Mouse (Mus musculus) layer of hippocampus, postnatal 36 days (tissue): ENCODE data around the gene Stat3. TPM values are rescaled to one million over a fixed set of nuclear protein-coding genes. Genes with fewer than 3 reads are reported as not detected.

ENCODE experiments used
- DNase-seq, 2 experiments: peaks; one replicate each; pipeline ENCODE4 v3.0.0; 2022
- total RNA-seq, 2 experiments: library from RNA; stranded (reverse); gene quantifications; 2 replicates each; pipeline ENCODE4 v1.2.3; 2021

Stat3 gene
- total RNA-seq, 2 experiments from 2014 or later, result 34.2 to 44.7 TPM

DNA sequence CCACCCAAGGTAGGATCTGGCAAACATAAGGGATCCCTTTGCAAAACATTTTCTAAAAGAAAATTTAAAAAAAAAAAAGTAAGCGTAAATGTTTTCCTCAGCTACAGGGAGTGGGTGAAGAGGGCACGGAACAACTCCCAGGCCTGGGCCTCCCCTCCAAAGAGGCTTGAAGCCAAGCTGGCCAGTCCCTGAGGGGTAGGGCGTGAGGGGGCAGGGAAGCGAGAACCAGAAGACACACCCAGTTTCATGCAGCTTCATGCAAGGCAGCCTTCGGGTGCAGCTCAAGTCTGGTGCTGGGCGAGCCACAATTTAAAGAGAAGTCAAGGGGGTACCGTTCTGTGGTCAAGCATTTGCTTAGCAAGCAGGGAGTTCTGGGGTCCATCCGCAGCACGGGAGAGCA is 24.3 kb upstream of the Stat3 start:
- no peak for DNase-seq

DNA sequence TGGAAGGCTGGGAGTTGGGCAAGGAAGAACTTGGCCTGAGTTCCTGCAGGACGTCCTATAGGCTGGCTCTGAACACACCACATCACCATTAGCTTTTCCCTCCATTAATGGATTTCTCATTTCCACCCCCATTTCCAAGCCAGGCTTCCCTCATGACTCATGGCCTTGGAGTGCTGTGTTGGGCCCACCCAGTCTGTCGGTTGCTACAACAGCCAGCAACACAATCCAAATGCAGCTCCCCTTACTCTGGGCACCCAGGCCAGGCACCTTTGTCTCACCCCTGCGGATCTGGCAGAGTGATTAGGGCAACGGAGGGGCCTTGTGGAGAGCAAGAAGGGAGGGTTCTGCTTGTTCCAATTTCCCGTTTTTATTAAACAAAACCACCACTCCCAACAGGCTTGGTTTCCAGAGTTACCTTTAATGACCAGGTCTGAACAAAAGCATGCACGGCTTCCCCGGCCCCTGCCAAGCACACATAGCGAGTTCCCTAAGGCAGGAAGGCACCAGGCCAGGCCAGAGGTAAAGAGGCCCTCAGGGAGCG is 23.1 kb upstream of the Stat3 start:
- DNase-seq, result no peak

DNA sequence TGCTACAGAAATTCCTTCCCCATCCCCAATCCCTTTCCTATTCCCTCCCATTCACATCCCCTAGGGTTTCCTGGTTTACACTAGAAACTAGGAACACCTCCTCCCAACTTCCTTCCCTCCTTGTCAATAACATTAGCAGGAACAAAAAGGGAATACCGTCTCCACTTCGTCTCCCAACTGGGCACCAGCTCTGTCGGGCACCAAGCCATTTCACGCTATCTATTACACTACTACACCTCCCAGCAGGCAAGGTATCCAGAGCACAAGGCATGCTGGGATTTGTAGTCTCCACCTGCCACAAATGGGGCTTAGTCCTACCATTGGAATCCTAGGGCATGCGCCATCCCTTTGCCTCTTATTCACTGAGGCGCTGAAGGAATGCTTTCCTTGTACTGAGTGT is 21.2 kb upstream of the Stat3 start:
- no peak for DNase-seq

DNA sequence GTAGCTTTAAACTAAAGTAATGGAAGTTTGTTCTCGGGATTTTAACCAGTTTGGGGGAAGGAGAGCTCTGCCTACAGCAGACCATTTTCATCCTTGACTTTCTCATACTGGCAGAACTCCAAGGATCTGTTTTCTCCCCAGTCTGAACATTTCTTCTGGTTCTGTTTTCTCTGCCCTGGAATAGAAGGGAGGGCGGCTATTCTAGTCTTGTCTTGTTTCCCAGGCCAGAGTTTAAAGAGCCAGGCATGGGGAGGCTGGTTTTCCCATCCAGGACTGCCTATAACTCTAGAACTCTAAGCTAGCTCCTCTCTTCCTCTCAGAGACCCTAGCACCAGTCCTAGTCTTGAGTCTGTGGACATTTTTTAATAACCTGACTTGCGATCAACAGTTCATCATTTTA is 20.5 kb upstream of the Stat3 start:
- DNase-seq, result no peak

DNA sequence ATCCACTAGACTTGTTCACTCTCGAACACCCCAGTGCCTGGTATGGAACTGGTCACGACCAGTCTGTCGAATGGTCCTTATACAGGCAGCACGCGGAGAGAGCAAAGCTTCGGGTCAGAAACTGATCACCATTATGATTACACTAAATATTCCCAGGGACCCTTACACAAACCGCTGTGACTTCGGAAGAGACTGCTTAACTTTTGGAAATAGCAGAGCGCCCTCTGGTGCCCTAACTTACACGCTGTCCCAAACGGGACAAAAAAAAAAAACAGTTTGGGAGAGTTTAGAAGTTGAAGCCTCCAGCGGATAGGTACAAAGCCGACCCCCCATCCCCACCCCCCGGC is 20.1 kb upstream of the Stat3 start:
- peak in 1 of 2 experiments; percentile 29 for DNase-seq

DNA sequence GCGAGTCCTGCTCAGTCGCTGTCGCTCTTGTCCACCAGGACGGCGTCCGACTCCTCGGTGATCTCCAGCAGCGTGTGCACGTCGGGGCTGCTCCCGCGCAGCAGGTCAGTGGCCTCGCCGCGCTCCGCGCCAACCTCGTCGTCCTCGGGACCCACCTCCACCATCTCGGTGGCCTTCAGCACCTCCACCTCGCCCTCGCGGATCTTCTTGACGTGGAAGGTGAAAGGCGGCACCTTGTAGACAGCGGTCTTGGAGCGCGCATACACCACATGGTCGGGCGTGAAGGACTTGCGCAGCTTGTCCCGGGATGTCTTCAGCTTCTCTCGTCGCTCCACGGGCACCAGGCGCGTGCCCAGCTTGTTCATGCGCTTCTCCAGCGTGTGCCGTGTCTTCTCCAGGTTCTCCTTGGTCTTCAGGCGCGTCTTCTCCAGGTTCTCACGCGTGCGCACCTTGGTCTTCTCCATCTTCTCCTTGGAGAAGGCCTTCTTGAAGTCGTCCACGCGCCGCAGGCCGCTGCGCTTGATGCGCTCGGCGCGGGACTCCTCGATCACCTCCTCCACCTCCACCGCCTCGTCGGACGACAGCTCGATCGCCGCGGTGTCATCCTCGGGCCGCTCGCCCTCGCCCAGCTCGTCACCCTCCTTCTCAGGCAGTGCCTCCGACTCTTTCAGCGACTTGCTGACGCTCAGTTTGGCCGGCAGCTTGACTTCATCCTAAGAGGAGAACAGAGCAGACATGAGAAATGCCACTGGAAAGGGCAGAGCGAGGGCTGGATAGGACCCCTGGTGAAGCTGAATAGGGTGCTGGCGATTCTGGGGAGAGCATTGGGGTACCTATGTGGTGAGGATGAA is 19.5 kb upstream of the Stat3 start:
- no peak for DNase-seq

DNA sequence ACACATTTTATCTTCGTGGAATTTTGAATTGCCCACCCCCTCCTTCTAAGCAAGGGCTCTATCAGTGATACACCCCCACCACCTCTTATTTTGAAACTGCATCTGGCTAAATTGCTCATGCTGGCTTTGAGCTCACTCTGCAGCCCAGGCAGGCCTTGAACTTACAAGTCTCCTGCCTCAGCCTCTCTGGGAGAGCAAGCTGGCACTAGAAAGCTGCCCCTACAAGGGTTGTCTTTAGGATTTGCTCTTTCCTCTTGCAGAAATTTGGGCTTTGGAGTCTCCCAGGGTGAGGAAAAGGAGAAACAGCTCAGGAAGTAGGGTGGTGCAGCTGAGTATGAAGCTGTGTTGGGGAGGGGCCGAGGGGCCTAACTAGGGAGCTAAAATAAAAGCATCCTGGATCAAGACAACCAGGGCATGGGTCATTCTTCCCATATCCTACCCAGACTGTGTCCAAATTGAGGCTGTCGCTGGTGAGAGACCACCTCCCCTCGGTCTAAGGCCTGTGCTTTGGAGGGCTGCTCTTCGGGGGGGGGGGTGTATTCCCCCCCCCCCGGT is 18.7 kb upstream of the Stat3 start:
- no peak for DNase-seq

DNA sequence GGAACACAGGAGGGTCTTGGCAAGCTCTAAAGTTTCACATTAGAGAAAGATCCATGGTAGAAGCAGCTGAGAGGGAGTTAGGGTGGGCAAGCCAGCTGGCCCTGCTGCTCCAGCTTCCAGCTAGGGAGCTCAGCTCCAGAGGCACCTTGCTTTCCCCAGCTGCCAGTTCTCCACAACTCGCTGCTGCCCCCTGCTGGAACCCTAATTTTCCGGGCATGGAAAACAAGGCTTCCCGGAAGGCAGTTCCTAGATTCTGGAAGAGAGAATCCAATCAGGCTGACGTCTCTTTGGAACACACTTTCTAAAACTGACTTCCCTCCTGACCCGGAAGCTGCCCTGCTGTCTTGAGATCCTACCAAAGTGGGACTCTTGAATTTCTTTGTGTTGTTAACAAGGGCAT is 17.9 kb upstream of the Stat3 start:
- peak; percentile 86 to 91 for DNase-seq

DNA sequence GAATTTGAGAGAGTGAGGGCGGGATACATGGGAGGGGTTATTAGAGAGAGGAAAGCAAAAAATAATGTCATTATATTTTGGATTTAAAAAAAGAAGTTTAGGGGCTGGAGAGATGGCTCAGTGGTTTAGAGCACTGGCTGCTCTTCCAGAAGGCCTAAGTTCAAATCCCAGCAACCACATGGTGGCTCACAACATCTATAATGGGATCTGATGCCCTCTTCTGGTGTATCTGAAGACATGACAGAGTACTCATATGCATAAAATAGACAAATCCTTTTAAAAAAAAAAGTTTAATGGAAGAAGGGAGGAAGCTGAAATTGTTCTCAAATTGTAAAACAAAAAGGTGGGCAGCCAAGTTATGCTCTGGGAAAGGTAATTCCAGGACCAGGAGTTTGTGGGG is 10.2 kb upstream of the Stat3 start:
- DNase-seq, result no peak

DNA sequence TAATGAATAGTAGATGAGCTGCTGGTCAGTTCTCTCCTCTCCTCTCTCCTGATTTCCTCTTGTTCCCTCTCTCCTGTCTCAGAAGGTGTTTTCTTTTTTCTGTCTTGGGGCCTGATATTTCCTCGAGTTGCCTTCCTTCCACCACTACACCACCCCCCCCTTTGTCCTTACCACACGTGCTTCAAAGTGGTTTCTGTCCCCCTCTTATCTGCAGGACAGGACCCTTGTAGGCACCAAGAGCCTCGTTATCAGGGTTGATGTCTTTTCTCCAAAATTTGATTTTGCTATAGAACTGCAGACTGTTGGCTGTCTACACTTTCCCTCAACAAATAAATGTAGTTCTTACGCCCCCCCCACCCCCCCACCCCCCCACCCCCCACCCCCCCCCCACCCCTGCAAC is 9.0 kb upstream of the Stat3 start:
- no peak for DNase-seq

DNA sequence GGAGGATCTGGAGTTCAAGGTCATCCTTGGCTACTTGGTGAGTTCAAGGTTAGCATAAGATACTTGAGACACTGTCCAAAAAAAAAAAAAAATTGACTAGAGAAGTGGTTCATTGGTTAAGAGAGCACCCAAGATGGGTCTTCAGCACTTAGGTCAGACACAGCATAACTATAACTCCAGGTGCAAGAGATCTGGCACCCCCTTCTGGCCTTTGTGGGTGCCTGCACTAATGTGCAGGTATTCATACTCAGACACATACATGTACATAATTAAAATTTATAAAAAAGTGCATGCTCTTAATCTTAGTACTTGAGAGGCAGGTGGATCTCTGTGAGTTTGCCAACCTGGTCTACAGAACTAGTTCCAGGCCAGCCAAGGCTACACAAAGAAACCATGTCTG is 8.2 kb upstream of the Stat3 start:
- DNase-seq, result no peak

DNA sequence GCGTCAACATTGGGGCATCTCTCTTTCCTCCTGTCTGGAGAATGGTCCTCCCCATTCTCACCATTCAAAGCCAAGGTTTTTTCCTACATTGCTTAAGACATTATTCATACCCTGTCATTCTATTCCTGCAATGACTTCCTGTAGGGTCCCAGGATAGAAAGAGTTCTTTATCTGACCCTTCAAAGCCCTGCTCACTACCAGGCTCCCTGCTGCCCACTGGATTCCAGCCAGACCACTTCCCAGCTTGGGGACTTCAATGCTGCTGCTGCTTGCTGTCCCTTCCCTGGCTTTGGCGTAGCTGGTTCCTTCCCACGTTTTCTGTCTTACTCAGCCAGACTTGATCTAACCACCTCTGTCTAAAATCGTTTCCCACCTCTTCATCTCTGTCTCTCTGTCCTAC is 7.5 kb upstream of the Stat3 start:
- DNase-seq, result no peak

DNA sequence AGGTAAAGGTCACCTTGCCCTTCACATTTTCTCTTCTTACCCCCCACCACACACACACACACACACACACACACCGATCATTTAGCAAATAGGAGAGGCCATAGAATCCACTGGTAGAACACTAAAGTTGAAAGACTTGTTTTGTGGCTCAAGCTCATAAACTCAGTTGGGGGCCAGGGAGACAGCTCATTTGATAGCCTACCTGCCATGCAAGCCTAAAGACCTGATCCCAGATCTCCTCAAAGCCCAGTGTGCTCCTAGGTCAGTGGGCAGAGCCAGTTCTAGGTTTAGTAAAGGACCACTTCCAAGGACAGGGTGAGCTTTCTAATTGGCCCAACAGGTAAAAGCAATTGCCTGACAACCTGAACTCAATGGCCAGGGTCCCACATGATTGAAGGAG is 3.0 kb upstream of the Stat3 start:
- no peak for DNase-seq

DNA sequence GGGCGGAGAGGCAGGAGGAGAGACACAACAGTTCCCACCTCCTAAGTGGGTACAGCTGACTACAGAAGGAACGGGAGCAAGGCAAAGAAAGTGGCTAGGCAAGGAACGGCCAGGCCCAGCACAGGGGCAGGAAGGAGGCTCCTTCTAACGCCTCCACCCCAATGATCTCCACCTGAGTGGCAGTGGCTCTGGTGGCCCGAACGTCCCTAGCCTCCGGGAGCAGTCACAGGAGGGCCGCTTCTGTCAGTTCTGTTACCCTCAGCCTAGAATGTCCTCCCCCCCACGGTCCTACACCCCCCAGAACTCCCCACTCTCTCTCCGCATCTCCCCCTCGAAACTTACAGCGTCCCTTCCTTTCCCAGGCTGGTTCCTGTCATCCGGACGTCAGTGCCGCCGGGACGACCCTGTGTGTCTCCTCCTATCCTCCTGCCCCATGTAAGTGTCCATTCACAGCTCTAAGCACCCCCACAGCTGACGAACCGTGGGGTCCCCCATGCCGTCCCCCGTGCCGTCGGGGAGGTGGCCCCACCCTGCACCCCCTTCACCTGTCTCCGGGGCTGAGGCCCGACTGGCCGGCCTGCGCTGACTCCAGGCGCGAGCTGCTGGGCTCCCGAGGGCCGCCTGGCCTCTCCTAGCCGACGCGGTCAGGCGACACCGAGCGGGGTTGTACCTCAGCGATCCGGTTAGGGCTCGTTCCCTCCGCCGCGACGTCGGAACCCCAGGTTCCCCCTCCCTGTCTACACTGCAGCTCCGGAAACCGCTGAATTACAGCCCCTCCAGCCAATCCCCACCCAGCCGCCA is 429 bp downstream of the Stat3 start:
- DNase-seq, result peak in 1 of 2 experiments; percentile 8

DNA sequence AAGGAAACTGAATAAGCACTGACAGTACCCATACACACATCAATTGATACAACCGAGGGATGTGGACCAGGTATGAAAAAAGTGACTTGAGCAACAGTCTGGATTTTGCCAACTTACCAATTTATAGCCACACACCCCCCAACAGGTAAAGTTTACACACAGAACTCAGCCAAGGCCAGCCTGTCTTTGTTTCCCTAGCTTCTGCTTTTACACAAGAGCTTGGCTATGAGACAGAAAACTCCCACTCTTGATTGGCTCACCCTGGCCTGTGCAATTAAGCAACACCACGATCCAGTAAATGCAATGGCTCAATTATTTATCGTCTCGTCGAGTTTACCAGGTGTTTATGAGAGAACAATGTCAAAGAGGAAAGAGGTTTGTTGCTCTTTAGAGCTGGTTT is 1.2 kb downstream of the Stat3 start:
- no peak for DNase-seq

DNA sequence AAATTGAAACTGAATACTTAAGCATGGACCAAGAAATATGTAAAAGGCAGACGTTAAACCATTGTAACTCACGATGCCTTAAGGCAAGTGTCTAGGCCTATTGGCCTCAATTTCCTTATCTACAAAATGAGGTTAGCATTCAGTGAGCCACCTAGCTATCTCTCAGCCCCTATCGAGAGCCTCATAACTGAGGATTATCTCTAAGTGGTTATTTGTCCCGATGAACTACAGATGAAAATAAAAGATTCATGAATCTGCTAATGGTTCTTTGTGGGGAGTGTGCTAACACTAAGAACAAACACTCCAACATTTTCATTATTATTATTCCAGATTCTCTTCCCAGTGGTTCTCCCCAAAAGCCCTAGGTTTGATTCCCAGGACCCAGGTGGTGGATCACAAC is 2.0 kb downstream of the Stat3 start:
- no peak for DNase-seq

DNA sequence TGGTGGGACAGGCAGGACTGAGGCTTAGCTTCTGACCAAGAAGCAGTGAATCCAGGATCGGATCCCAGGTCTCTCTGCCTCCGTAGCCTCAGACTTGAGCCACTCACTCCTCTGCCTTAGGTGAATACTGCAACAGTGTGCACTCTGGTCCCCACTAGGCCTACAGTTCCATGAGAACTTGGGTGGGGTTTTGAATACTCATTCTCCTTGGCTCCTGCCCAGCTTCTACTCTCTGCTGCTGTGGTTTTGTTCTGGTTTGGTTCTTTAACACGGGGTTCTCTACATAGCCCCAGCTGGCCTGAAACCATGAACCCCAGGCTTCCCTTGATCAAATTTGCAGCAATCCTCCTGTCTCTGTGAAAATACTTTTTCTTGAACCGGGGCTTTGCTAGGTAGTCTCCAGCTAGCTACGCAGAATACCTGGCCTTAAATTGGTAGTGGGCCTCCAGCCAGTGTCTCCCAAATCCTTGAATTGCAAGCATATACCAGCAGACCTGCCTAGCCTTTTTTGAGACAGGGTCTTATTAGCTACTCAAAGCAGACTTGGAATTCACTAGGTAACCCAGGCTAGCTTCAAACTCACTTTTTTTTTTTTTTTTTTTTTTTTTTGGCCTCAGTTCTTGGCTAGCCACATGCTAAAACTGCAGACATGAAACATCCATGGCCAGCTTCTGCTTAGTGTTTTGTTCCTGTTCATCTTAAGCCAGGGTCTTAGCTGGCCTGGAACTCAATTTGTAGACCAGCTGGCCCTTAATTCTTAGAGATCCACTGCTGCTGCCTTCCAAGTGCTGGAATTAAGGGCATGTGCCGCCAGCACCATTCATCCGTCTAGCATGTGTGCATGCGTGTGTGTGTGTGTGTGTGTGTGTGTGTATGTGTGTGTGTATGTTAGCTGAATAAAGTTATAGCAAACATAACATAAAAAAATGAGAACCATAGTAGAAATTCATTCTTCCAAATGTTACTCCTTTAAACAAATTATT is 3.7 kb downstream of the Stat3 start:
- DNase-seq, result no peak

DNA sequence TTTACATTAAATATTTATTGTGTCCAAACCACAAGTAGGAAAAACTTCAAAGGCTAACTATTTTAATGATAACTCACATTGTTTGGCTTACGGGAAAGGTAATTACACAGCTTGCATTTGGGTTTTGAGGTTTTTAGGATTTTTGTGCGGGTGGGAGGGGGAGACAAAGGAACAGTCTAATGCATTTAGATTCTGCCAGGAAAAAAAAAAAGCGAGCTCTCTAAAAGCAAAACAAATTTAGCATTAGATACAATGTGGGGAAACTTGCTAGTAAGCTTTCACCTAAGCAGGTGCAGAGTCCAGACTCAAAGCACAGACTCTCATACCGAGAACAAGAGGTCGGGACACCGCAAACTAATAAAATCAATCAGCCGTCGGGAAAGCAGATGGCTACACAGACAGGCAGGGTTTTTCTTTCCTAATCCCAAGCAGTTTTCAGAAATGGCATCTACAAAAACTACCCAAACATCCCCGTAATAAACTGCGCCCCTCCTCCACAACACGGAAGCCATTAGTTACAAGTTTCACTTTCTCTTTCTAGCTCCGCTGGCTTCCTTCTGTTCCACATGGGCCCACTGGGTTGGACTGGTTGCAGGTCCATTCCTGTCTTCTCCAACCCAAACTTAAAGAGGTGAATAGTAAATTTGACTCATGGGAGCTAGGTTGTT is 8.0 kb downstream of the Stat3 start:
- DNase-seq, result no peak

DNA sequence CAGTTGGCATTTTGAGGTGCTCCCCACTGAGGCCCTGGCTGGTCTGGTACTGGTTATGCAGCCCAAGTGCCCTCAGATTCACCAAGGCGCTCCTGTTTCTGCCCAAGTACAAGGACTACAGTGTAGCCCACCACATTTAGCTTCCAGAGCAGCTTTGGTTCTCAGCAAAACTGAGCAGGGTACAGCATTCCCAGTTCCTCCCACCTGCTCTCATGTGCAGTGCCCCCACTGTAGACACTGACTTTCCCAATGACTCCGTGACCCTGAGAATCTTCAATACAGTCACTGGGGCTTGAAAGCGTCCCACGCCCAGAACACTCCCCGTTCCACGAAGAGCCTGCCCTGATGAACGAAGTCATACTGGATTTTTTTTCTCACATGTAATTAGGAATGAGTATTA is 8.7 kb downstream of the Stat3 start:
- no peak for DNase-seq

DNA sequence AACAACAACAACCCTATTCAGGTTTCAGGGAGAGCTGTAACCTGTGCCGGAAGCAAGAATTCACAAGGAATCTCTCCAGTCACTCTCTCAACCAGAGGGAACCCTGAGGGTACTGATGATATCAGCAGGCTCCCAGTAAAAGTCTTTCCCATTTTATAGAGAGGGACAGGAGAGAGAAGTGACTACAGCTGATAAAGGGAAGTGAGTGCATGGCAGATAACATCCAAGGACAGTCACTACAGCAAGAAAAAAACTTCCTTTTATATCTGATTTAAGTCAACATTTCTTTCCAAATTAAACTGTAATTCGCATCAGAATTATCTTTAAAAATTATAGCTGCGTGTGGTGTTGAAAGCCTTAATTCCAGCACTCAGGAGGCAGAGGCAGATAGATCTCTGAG is 12.0 kb downstream of the Stat3 start:
- DNase-seq, result no peak

DNA sequence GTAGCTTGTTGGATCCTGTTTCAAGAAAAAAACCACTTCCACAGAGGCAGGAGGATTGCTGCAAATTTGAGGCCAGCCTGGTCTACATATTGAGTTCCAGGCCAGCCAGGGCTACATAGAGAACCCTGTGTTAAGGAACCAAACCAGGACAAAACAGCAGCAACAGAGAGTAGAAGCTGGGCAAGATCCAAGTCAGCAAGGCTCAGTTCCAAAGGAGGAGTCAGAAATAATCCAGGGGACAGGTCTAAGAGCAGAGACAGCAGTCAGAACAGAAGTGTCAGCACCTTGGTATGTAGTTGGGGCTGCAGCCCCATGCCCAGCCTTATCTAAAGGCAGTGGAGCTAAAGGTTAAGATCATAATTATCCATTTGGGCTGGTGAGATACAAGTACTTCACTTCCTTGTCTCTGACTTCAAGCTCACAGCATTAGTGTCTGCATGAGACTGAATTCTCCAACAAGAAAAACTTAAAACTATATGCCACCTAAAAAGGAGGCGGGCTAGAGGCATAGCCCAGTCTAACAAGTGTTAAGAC is 14.9 kb downstream of the Stat3 start:
- DNase-seq, result no peak
